Mouse (Mus musculus): Measurements from ENCODE around the gene Kcng4. TPM values are rescaled to one million over a fixed set of nuclear protein-coding genes. Genes with fewer than 3 reads are reported as not detected.

Kcng4 gene
- polyA plus RNA-seq, 1 experiment from 2014 or later = not detected

GRCm38 (mm10) chr8:119612471-119612870, 23.0 kb downstream of the Kcng4 start, which contains the start of gene Adad2:
Adad2 (plus strand) TSS chr8:119612747.
- Histone ChIP-seq H3K27ac (no peak within 1 kb of the TSS), H3K9ac (no peak within 1 kb of the TSS), H3K9me3 (replicated peaks) (0 out of 2 replicates have a peak, but pooled peaks cover 4% of the 10 kb centered on the region), H3K4me1 (replicated peaks) (no peaks in the 10 kb centered on the region), H3K27me3 (no peaks in the 10 kb centered on the region; the same call in 1 of the 2 replicates), H3K36me3 (no peaks in the 10 kb centered on the region), H3K4me3 (replicated peaks) (no peak within 1 kb of the TSS), H3K4me2 (no peak within 1 kb of the TSS)
- ATAC-seq (ENCODE audit: low read depth) (no peak), DNase-seq (no peak)
- WGBS (ENCODE audit: insufficient replicate concordance) = 66% methylated on average over 26 of the region's 26 CpGs

GRCm38 (mm10) chr8:119606224-119606623, 29.3 kb downstream of the Kcng4 start:
- WGBS (ENCODE audit: insufficient replicate concordance) = 55% methylated on average over 2 of the region's 2 CpGs

GRCm38 (mm10) chr8:119604996-119605395, 30.5 kb downstream of the Kcng4 start, which contains the start of gene Taf1c:
Taf1c (minus strand) TSS chr8:119605222.
- H3K36me3 ChIP-seq = peaks cover 30% of the 10 kb centered on the region
- H3K4me2 ChIP-seq = peak within 1 kb of the TSS; percentile 85
- under 1% methylated on average over 23 of the region's 23 CpGs for WGBS (ENCODE audit: insufficient replicate concordance)
- peak; percentile 87 for DNase-seq
- peak within 1 kb of the TSS; percentile 72 for H3K27ac ChIP-seq
- H3K27me3 ChIP-seq = no peaks in the 10 kb centered on the region
- 0 out of 2 replicates have a peak, but pooled peaks cover 4% of the 10 kb centered on the region for H3K9me3 ChIP-seq (replicated peaks)
- H3K4me3 ChIP-seq (replicated peaks) = peak within 1 kb of the TSS; percentile 78
- peak within 1 kb of the TSS; percentile 85 for H3K9ac ChIP-seq
- peaks cover 17% of the 10 kb centered on the region for H3K4me1 ChIP-seq (replicated peaks)
- peak; percentile 82 for ATAC-seq (ENCODE audit: low read depth)

More at GRCm38 (mm10) chr8:119606224-119606623, 29.3 kb downstream of the Kcng4 start:
- Histone ChIP-seq H3K4me1 (replicated peaks) (peaks cover 17% of the 10 kb centered on the region), H3K27me3 (no peaks in the 10 kb centered on the region), H3K4me2 (no peak overlapping the region), H3K9me3 (replicated peaks) (0 out of 2 replicates have a peak, but pooled peaks cover 4% of the 10 kb centered on the region), H3K9ac (no peak overlapping the region), H3K4me3 (replicated peaks) (no peak overlapping the region), H3K36me3 (peaks cover 18% of the 10 kb centered on the region), H3K27ac (no peak overlapping the region)
- no peak for ATAC-seq (ENCODE audit: low read depth)
- no peak for DNase-seq

GRCm38 (mm10) chr8:119604398-119604803, 31.1 kb downstream of the Kcng4 start:
- DNase-seq = peak; percentile 38
- ATAC-seq (ENCODE audit: low read depth) = peak; percentile 80
- Histone ChIP-seq H3K27me3 (no peaks in the 10 kb centered on the region), H3K4me2 (peak overlapping the region; percentile 85), H3K4me1 (replicated peaks) (peaks cover 17% of the 10 kb centered on the region), H3K9ac (peak overlapping the region; percentile 85), H3K9me3 (replicated peaks) (0 out of 2 replicates have a peak, but pooled peaks cover 4% of the 10 kb centered on the region), H3K4me3 (replicated peaks) (peak overlapping the region; percentile 78), H3K27ac (peak overlapping the region; percentile 72), H3K36me3 (peaks cover 36% of the 10 kb centered on the region)
- WGBS (ENCODE audit: insufficient replicate concordance) = 5% methylated on average over 12 of the region's 12 CpGs

GRCm38 (mm10) chr8:119603771-119604170, 31.7 kb downstream of the Kcng4 start:
- DNase-seq = no peak
- H3K9ac ChIP-seq = peak overlapping the region; percentile 85
- no peaks in the 10 kb centered on the region for H3K9me3 ChIP-seq (replicated peaks)
- peaks cover 43% of the 10 kb centered on the region for H3K36me3 ChIP-seq
- H3K4me1 ChIP-seq (replicated peaks) = peaks cover 17% of the 10 kb centered on the region
- 81% methylated on average over 4 of the region's 4 CpGs for WGBS (ENCODE audit: insufficient replicate concordance)
- H3K27me3 ChIP-seq = no peaks in the 10 kb centered on the region
- H3K27ac ChIP-seq = peak overlapping the region; percentile 72; the same call in 1 of the 2 replicates
- ATAC-seq (ENCODE audit: low read depth) = no peak
- peak overlapping the region; percentile 85 for H3K4me2 ChIP-seq
- peak overlapping the region; percentile 78 for H3K4me3 ChIP-seq (replicated peaks)

- Histone ChIP-seq H3K9ac (no peak overlapping the region), H3K36me3 (no peaks in the 10 kb centered on the region), H3K4me1 (replicated peaks) (peaks cover 21% of the 10 kb centered on the region), H3K4me2 (no peak overlapping the region), H3K9me3 (replicated peaks) (no peaks in the 10 kb centered on the region), H3K27ac (no peak overlapping the region), H3K27me3 (no peaks in the 10 kb centered on the region), H3K4me3 (replicated peaks) (no peak overlapping the region)
- 86% methylated on average over 7 of the region's 7 CpGs for WGBS (ENCODE audit: insufficient replicate concordance)
- no peak for ATAC-seq (ENCODE audit: low read depth)
- no peak for DNase-seq
Observed at GRCm38 (mm10) chr8:119591456-119591855, 44.0 kb downstream of the Kcng4 start.

- Histone ChIP-seq H3K4me2 (no peak overlapping the region), H3K27me3 (no peaks in the 10 kb centered on the region), H3K9me3 (replicated peaks) (no peaks in the 10 kb centered on the region), H3K9ac (no peak overlapping the region), H3K4me1 (replicated peaks) (peaks cover 28% of the 10 kb centered on the region), H3K27ac (no peak overlapping the region), H3K36me3 (no peaks in the 10 kb centered on the region), H3K4me3 (replicated peaks) (no peak overlapping the region)
- DNase-seq = no peak
- ATAC-seq (ENCODE audit: low read depth) = no peak
- WGBS (ENCODE audit: insufficient replicate concordance) = 64% methylated on average over 14 of the region's 14 CpGs
Observed at GRCm38 (mm10) chr8:119590348-119590747, 45.1 kb downstream of the Kcng4 start.

GRCm38 (mm10) chr8:119588844-119589243, 46.6 kb downstream of the Kcng4 start:
- ATAC-seq (ENCODE audit: low read depth) (no peak), DNase-seq (no peak)
- H3K27me3 ChIP-seq = no peaks in the 10 kb centered on the region
- no peak overlapping the region for H3K4me3 ChIP-seq (replicated peaks)
- H3K4me2 ChIP-seq = no peak overlapping the region
- no peaks in the 10 kb centered on the region for H3K9me3 ChIP-seq (replicated peaks)
- H3K9ac ChIP-seq = no peak overlapping the region
- 46% methylated on average over 10 of the region's 10 CpGs for WGBS (ENCODE audit: insufficient replicate concordance)
- no peaks in the 10 kb centered on the region for H3K36me3 ChIP-seq
- H3K4me1 ChIP-seq (replicated peaks) = peaks cover 38% of the 10 kb centered on the region
- no peak overlapping the region for H3K27ac ChIP-seq

- WGBS (ENCODE audit: insufficient replicate concordance) = 63% methylated on average over 4 of the region's 4 CpGs
- ATAC-seq (ENCODE audit: low read depth) = no peak
- H3K27ac ChIP-seq = no peak overlapping the region
Observed at GRCm38 (mm10) chr8:119588321-119588720, 47.2 kb downstream of the Kcng4 start.

GRCm38 (mm10) chr8:119585901-119586300, 49.6 kb downstream of the Kcng4 start:
- Histone ChIP-seq H3K4me1 (replicated peaks) (peaks cover 55% of the 10 kb centered on the region), H3K27me3 (no peaks in the 10 kb centered on the region), H3K36me3 (no peaks in the 10 kb centered on the region), H3K9ac (peak overlapping the region; percentile 68), H3K9me3 (replicated peaks) (no peaks in the 10 kb centered on the region), H3K4me2 (peak overlapping the region; percentile 72), H3K27ac (no peak overlapping the region), H3K4me3 (replicated peaks) (peak overlapping the region; percentile 52)
- peak; percentile 45; the same call in 1 of the 2 replicates for ATAC-seq (ENCODE audit: low read depth)
- 13% methylated on average over 24 of the region's 24 CpGs for WGBS (ENCODE audit: insufficient replicate concordance)
- DNase-seq = no peak

More at GRCm38 (mm10) chr8:119588321-119588720, 47.2 kb downstream of the Kcng4 start:
- Histone ChIP-seq H3K9ac (no peak overlapping the region), H3K9me3 (replicated peaks) (no peaks in the 10 kb centered on the region), H3K4me1 (replicated peaks) (peaks cover 38% of the 10 kb centered on the region), H3K36me3 (no peaks in the 10 kb centered on the region), H3K27me3 (no peaks in the 10 kb centered on the region), H3K4me2 (no peak overlapping the region), H3K4me3 (replicated peaks) (no peak overlapping the region)
- DNase-seq = no peak

GRCm38 (mm10) chr8:119580441-119581161, 54.9 kb downstream of the Kcng4 start:
- Histone ChIP-seq H3K36me3 (no peaks in the 10 kb centered on the region), H3K27me3 (peaks cover 15% of the 10 kb centered on the region), H3K9ac (peak overlapping the region; percentile 22; the same call in 1 of the 2 replicates), H3K4me2 (peak overlapping the region; percentile 47), H3K27ac (peak overlapping the region; percentile 74), H3K9me3 (replicated peaks) (no peaks in the 10 kb centered on the region), H3K4me1 (replicated peaks) (peaks cover 64% of the 10 kb centered on the region), H3K4me3 (replicated peaks) (no peak overlapping the region; the same call in 1 of the 2 replicates)
- ATAC-seq (ENCODE audit: low read depth) = peak; percentile 82
- no peak for DNase-seq
- 34% methylated on average over 5 of the region's 5 CpGs for WGBS (ENCODE audit: insufficient replicate concordance)

Measured in liver, embryonic 13.5 days (tissue).